Mouse (Mus musculus) liver, embryonic 18 days (tissue): ENCODE measurements around the gene Fam227b. TPM values are rescaled to one million over a fixed set of nuclear protein-coding genes. Genes with fewer than 3 reads are reported as not detected.

Source experiments
- polyA plus RNA-seq: library from polyadenylated mRNA; depleted of rRNA; stranded (reverse); fragments of >200 nt; gene quantifications from 2 replicates; pipeline ENCODE4 v1.2.3, GENCODE M21; 2012; rRNA removed

Gene Fam227b
- polyA plus RNA-seq: not detected in 2 replicates

GRCm38 (mm10) chr2:126151855-126152571, at the start of gene Fam227b, which contains the start of gene Dtwd1:
Gene Fam227b (minus strand): TSS chr2:126152004.
Gene Dtwd1 (plus strand): TSS chr2:126152141.

DNA sequence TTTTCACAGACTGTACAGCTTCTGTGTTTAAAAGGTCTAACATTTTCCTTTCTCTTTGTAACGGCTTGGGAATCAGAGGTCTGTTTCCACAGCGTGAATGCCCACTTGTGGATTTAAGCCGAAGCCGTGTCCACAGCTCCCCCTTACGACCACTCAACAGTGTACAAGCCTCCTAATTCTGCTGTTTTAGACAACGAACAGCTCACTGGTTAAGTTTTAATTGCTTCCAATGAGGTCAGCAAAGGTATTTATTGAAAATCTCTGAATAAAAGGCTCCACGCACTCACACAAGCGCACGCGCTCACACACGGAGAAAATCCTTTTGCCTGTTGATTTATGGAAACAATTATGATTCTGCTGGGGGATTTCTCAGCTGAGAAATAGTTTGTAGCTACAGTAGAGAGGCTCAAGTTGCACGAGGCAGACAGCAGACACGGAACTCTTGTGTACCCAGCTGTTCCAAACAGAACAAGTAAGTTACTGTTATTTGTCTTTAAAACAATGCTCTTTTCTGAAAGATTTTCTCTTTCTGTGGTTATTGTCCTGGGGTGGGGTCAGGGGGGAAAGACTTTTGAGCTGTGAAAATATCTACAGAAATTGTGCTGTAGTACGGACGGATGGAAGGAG, 117.3 kb downstream of the Fam227b start, which contains the start of gene Fgf7:
Gene Fgf7 (plus strand): TSS at position 280 of the 627 bp plus-strand sequence.

Other genes with a start within 250 kb of the Fam227b start
- 0.02 and 0.15 TPM in 2 replicates for gene Fgf7, start 117.3 kb downstream of the Fam227b start, polyA plus RNA-seq
- gene Dtwd1, start 137 bp upstream of the Fam227b start, polyA plus RNA-seq: 10.0 and 10.5 TPM in 2 replicates
- not detected in 2 replicates for gene Gm17555, start 63.1 kb upstream of the Fam227b start, polyA plus RNA-seq